Mouse (Mus musculus) ovary, adult 18-20 months (tissue): ENCODE measurements around the gene Stac3.
A peak's percentile ranks its signal among the peaks of the same experiment; 100 is the strongest.

Source experiments
- DNase-seq: peaks from one replicate; pipeline ENCODE4 v3.0.0; 2022; ENCODE audit warnings: low spot score, mixed read lengths

The Stac3 gene

DNA sequence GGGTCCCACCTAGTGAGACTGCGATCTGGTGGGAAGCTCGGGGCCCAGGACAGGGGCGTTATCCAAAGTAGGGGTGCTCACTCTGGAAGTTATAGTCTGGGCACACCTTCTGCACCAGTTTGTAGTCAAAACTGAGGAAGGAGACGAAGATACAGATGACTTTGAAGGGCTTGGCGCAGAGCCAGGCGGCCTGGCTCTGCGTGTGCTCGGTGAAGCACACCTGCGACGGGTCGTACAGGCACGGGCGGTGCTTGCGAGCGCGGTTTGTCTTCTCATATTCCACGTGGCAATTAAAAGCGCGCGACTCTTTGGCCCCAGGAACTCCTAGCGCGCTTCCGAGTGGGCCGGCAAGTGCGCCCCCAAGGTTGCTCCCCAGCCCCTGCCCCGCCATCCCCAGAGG lies 24.6 kb downstream of the Stac3 start:
- no peak for DNase-seq

DNA sequence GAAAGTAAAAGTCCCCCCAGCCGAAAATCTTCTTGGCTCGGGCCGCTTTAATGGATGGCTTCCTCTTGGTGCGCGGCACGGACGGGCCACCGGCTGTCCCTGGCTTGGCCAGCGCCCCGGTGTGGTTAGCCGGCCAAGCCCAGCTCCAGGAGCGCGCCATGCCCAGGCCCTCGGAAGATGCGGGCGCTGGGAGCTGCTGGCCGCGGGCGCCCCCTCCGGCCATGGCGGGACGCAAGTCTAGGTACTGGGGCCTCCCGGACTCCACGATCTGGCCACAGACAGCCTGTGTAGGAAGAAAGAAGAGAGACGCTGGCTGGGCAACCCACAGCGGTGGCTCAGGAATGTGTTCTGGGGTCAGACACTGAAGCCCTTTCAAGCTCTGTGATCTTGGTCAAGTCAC lies 25.2 kb downstream of the Stac3 start:
- no peak for DNase-seq

DNA sequence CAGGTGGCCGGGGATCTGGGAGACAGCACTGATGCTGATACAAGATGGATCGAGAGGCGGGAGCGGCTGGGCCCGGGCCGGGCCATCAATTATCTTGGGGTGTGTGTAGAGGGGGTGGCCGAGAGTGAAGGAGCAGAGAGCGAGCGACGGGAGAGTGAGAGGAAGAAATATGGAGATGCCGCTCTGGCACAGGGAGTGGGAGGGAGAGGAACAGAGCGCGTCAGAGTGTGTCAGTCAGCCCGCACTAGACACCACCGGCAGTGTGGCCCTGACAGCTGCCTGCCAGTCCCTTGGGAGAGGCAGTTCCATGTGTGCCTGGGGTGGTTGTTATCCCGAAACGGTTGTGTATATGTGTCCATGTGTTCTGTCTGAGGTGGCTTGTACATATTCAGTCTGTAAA lies 26.0 kb downstream of the Stac3 start:
- DNase-seq, result no peak

DNA sequence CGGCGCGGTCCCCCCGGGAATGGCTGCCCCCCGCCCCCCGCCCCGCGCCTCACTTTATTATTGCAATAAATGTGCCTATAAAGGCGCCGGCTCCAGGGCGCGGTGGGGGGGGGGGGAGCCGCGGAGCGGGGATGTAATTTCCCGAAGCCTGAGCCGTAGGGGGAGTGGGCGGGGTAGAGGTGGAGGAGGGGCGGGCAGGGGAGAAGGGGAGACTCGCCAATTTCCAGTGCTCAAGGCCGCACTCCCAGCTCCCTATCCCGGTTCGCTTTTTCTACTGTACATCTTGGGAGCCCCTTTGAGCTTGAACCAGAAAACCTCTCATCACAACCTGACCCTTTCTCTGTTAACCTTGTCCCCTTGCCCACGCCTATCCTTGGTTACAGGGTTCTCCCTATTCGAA lies 29.5 kb downstream of the Stac3 start:
- no peak for DNase-seq

DNA sequence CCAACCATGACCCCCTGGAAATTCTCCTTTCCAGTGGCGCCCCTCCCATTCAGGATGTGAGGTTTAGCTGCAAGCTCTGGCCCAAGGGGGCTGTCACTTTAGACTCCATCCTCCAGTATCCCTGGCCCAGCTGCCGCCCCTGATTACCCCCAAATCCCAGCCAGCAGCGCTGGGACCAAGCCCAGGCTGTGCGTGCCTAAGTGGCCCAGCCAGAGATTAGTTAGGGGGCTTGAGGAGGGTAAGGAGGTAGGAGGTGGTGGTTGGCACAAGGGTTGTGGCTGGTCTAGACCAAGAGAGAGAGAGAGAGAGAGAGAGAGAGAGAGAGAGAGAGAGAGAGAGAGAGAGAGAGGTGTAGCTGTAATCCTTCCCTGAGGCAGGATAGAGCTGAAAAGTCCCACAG lies 30.1 kb downstream of the Stac3 start:
- DNase-seq, result no peak

DNA sequence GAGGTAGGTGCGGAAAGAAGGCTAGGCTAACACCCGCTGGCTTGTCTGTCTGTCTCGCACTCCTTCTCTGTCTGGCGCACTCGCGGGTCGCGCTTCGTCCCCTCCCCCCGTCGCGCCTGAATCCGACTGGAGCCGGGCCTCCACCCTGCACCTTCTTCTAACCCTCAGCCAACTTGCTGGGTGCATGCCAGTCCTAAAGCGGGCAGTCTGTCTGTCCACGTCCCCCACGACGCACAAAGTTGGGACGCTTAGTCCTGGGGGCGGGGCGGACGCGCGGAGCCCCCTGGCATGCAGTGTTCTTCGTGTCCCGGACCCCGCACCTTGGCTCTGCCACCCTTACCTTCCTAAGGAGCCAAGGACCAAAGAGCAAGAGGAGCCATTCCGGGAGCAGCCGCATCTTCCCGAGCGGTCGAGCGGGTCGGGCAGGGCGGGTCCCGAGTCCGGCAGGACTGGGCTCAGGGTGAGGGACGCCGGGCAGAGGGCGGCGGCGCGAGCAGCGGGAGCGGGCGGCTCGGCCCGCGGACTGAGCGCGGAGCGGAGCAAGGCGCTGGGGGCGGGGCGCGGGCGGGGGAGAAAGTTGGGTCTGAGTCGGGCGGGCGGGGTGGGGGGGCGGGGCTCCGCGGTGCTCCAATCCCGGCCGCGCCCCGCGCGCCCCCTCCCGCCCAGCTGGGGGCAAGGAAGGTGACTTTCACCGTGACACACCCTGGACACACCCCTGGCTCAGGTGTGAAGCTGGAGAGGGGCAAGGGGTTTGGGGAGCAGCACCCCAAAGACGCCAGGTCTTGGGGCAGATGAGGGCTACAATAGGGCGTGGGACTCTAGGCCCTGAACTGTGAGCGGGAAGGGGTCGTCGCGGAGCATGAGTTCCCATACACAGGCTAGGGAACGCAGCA lies 32.8 kb downstream of the Stac3 start, which contains the start of gene Nxph4:
Gene Nxph4 (minus strand): TSS at position 524 of the 893 bp plus-strand sequence.
- no peak for DNase-seq

DNA sequence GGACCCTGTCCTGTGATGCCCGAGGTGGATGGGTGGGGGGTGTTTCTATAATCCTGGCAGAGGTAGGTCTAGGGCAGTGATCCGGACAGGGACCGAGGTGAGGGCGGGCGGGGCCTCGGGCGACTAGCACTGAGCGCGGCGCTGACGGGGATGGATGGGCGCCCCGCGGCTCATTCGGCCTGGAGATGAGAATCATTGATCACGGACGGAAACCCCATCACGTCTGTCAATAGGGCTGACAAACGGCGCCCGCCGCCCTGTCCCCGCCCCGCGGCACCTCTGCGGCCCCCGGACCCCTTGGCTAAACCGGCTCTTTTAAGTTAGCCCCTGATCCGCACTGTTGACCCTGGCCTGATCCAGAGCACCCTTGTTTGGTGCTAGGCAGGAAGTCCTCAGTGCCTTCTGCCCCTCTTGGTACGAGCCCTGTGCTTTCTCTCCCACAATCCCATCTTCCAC lies 33.5 kb downstream of the Stac3 start:
- DNase-seq, result no peak

DNA sequence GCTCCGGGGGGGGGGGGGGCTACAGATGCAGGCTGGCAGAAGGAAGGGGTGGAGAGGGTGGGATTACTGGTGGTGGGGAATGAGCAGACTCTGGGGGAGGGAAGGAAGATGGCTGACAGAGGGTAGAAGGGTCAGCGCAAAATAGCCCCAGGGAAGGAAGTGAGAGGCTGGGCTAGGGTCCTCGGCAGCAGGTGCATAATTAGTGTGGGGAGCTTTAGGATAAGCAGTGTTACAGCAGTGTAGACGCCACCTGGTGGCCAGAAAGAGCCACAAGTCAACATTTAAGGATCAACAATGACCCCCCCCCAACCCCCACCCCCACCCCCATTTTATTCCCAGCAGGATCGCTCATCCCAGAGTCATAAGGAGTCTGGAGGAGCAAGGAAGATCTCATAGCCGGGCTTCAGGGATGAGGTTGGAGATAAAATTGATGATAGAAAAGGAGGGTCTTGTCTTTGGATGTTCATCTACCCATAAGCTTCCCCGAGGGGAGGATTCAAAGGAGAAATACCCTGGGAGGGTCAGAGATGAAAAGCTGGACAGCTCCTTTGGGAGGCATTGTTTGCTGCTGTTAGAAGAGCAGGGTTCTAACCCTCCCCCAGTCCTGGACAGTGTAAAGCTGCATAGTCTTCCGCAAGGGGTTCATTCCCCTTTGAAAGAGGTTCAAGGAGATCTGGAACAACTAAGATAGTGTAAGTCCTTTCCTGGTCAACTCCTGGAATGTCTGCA lies 35.3 kb downstream of the Stac3 start:
- no peak for DNase-seq

DNA sequence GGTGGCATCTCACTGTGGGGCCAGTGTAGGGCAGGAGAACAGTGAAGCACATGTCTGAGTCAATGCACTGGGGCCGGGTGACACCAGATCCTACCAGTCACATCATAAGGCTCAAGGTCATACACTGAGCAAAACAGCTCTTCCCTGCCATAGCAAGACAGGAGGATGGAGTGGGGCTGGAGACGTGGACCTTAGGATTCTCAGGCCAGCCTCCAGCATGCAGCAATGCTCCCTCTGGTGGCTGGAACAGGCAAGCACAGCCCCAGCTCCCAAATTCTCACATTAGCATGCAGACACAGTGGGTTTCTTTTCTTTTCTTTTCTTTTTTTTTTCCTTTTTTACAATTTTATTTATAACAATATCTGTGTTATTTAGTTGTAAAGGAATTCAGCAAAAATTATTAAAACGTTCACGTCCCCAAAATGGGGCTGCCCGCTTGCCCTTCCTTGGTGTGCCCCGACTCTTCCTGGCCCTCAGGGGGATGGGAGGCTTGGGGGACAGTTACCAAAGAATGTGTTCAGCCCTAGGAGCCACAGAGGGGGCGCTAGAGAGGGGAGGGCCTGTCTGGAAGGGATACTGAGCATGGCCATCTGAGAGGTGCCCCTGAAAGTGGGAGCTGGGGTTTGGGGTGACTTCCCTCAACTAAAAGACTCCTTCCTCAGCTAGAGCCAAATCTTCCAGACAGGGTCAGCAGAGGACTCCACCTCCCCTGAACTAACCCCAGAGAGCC lies 36.5 kb downstream of the Stac3 start:
- DNase-seq, result peak; percentile 56

DNA sequence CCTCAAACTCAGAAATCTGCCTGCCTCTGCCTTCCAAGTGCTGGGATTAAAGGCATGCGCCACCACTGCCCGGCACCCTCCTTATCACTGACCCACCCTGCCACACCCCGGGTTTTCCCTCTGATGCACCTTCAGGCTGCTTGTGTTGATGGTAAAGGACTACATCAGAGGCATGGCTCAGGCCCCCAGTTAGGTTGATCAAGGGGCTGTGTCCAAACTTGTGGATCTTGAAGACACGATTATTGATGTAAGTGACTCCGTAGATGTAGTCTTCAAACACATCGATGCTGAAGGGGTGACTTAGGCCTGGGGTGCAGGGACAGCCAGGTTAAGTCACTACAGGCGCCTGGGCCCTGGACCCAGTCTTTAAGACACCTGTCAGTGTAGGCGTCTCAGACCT lies 40.0 kb downstream of the Stac3 start:
- no peak for DNase-seq

DNA sequence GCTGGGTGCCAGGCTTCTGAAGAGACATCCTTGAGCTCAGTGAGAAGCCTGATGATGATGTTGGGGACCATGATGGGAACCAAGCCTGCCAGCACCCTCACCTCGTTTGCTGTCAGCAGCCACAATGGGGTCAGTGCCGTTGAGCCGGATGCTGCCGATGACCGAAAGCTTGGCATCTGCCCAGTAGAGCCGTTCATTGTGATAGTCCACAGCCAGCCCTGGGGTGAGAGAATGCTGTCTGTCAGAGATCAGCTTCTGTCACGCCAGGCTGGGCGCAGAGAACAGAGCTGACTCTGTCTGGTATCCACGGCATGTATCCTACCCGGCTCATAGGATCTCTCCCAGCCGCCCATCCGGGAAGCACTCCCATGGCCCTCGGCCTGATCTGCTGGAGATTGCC lies 40.6 kb downstream of the Stac3 start:
- no peak for DNase-seq

DNA sequence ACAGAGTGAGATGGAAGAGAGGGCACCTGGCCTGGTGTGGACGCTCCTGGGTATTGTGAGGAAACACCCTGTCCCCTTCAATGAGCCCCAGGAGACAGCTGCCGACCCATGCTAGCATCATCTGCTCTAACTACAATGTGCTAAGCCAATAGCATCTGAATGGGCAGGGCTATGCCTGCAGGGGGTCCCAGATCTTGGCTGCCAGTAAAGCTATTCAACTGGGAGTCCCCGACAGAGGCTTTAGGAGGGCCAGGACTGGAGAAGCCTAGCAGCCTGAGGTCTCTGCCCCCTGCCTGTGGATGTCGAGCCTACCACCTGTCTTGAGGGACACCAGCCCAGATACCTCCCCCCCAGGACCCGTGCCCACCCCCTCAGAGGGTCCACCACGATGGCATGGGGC lies 41.2 kb downstream of the Stac3 start:
- no peak for DNase-seq

DNA sequence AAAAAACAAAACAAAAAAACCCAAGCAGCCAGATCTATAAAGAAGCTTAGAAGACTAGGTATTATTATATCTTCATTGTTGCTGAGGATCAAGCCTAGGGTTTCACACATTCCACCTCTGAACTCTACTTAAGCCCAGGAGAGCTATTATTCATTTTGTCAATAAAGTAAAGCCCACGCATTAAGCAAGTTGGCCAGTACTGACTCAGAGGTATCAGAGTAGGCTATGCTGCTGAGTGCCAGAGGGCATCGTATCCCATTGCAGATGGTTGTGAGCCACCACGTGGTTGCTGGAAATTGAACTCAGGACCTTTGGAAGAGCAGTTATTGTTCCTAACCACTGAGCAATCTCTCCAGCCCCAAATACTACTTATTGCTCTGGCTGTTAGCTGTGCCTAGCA lies 42.4 kb downstream of the Stac3 start:
- DNase-seq, result no peak

DNA sequence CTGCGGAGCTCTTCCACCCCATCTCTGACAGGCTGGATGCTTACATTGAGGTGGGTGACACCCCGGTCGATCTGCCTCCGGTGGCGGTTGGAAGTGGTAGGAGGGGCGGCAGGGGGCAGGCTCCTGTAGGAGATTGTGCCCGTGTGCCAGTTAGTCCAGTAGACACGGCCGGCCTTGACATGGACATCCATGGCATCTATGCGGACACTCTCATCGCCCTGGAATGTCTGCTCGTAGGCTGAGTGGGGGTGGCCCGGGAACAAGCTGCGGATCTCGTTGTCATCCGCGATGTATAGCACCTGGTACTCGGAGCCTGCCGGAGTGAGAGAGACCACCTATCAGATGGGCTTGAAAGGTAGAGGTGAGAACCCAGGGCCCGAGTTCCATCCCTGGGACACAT lies 42.9 kb downstream of the Stac3 start:
- DNase-seq, result no peak

DNA sequence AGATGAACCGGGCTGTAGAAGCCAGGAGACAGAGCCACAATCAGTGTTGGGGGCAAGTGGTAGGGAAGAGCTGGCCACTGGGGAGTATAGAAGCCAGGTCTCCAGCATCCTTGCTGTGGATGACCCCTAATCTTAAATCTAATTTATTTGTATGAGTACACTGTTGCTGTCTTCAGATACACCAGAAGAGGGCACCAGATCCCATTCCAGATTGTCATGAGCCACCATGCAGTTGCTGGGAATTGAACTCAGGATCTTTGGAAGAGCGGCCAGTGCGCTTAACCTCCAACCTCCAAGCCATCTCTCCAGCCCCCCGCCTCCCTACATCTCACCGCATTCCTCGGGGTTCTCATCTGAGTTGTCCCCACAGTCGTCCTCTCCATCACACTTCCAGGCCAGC lies 45.0 kb downstream of the Stac3 start:
- DNase-seq, result no peak

DNA sequence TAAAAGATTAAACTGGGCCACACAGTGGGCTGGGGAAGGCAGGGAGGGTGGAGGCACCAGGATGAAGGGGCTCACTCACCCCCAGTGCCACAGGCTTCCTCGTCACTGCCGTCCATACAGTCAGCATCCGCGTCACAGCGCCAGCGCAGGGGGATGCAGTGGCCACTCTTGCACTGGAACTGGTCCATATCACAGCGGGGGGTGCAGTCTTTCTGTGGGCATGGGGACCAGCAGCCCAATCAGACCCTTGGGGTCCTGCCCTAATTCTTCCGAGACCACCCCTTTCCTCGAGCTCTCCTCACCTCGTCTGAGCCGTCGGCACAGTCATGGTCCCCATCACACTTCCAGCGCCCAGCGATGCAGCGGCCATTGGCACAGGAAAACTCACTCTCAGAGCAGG lies 46.8 kb downstream of the Stac3 start:
- no peak for DNase-seq

DNA sequence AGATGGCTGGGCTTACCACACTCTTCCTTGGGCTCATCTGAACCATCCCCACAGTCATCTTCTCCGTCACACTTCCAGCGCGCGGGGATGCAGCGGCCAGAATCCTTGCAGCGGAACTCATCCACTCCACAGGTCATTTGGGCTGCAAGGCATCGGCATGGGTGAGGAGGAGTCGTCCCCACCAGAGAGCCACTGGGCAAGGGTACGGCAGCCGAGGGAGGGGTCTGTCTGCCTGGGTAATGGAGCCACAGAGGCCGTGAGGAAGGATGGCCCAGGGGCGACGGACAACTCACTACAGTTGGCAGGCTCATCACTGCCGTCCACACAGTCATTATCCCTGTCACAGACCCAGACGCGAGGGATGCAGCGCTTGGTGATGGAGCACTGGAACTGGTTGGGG lies 48.4 kb downstream of the Stac3 start:
- DNase-seq, result no peak

DNA sequence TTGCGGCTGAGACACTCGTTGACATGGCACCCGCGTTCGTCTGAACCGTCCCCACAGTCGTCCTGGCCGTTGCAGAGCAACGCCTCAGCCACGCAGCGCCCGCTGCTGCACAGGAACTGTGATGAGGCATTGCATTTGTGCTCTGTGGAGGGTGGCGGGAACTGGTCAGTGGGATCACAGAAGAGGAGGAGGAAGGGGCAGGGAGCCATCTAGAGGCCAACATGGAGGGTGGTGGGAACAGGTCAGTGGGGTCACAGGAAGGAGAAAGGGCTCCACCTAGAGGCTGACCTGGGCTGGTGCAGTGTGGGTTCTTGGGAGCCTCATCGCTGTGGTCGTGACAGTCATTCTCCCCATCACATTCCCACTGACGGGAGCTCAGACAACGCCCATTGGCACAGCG lies 54.2 kb downstream of the Stac3 start:
- DNase-seq, result no peak

DNA sequence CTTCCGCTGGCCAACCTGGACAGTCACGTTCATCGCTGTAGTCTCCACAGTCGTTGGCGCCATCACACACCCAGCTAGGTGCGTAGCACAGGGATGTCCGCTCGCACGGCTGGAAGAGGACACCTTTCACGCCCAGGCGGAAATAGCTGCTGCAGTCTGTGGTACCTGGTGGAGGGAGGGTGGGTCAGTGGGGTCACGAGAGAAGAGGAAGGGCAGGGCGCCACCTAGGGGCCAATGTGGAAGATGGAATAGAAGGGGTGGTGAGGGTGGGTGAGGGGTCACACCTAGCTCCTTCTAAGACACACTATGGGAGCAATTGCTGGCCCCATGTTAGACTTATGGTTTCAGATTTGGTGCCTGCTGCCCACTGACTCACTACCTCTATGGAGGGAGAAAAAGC lies 55.9 kb downstream of the Stac3 start:
- DNase-seq, result no peak
